ENCODE assay signal across 20 mouse cellular contexts in genomic region chr15:13212027-13212685, GRCm38 (mm10). TPM values are rescaled to one million over a fixed set of nuclear protein-coding genes. Genes with fewer than 3 reads are reported as not detected.
DNase-seq lines count a peak whose midpoint lies in the region; ATAC-seq lines count a peak whose summit lies in the region.
"Had no signal": no experiment of that assay in that cellular context is flagged by ENCODE, and none has a peak within 500 bp of the region (broad histone marks: within the 10 kb centered on the region; RNA-seq: fewer than 3 reads in every experiment).

No protein-coding gene starts in this region.

- no peaks in the 10 kb centered on the region for H3K9me3 ChIP-seq in forebrain, embryonic 11.5 days (ENCODE audit: control insufficient read depth, low read length)
- H3K9me3 ChIP-seq in forebrain, embryonic 16.5 days (ENCODE audit: control insufficient read depth, low read length): no peaks in the 10 kb centered on the region
- no peaks in the 10 kb centered on the region for H3K9me3 ChIP-seq in midbrain, embryonic 11.5 days (ENCODE audit: control insufficient read depth, low read length)
- no peaks in the 10 kb centered on the region for H3K9me3 ChIP-seq in midbrain, embryonic 16.5 days (replicated peaks; ENCODE audit: control insufficient read depth, low read length, poor library complexity, severe bottlenecking)
- H3K9me3 ChIP-seq: lung, embryonic 15.5 days; neural tube, embryonic 13.5 days had no signal

- ATAC-seq in forebrain, embryonic 11.5 days (replicated peaks; ENCODE audit: low FRiP score): peak; percentile 54
- no peak for ATAC-seq in forebrain, embryonic 16.5 days
- ATAC-seq in midbrain, embryonic 11.5 days (ENCODE audit: low FRiP score): peak; percentile 64
- no peak for ATAC-seq in midbrain, embryonic 16.5 days
- ATAC-seq: inflammation-experienced regulatory T-cells, adult 6 months had no signal

- H3K36me3 ChIP-seq in forebrain, embryonic 11.5 days (ENCODE audit: control insufficient read depth, insufficient read depth, low read length): no peaks in the 10 kb centered on the region
- no peaks in the 10 kb centered on the region for H3K36me3 ChIP-seq in forebrain, embryonic 16.5 days (ENCODE audit: control insufficient read depth, insufficient read depth)
- H3K36me3 ChIP-seq in midbrain, embryonic 11.5 days (ENCODE audit: control insufficient read depth, insufficient read depth, low read length): no peaks in the 10 kb centered on the region
- no peaks in the 10 kb centered on the region for H3K36me3 ChIP-seq in midbrain, embryonic 16.5 days (ENCODE audit: control insufficient read depth, insufficient read depth, low read length)
- H3K36me3 ChIP-seq: lung, embryonic 15.5 days; neural tube, embryonic 13.5 days had no signal

- no peaks in the 10 kb centered on the region for H3K27me3 ChIP-seq in forebrain, embryonic 11.5 days (ENCODE audit: control insufficient read depth, insufficient read depth, low read length)
- H3K27me3 ChIP-seq in forebrain, embryonic 16.5 days (replicated peaks; ENCODE audit: control insufficient read depth, insufficient read depth, low read length): no peaks in the 10 kb centered on the region
- peaks cover 2% of the 10 kb centered on the region for H3K27me3 ChIP-seq in midbrain, embryonic 11.5 days (ENCODE audit: control insufficient read depth, insufficient read depth, low read length)
- no peaks in the 10 kb centered on the region for H3K27me3 ChIP-seq in midbrain, embryonic 16.5 days (ENCODE audit: control insufficient read depth, insufficient read depth, low read depth, low read length)
- H3K27me3 ChIP-seq: CH12.LX; lung, embryonic 15.5 days had no signal

- H3K9ac ChIP-seq in forebrain, embryonic 11.5 days (ENCODE audit: low read length): no peak overlapping the region
- no peak overlapping the region for H3K9ac ChIP-seq in forebrain, embryonic 16.5 days (replicated peaks; ENCODE audit: low read depth, low read length)
- H3K9ac ChIP-seq in midbrain, embryonic 11.5 days (ENCODE audit: low read length): no peak overlapping the region
- H3K9ac ChIP-seq in midbrain, embryonic 16.5 days (ENCODE audit: low read depth, low read length): no peak overlapping the region
- H3K9ac ChIP-seq: liver, embryonic 14.5 days; lung, embryonic 15.5 days; neural tube, embryonic 13.5 days had no signal

- no peaks in the 10 kb centered on the region; the same call in 1 of the 2 replicates for H3K4me1 ChIP-seq in forebrain, embryonic 11.5 days (replicated peaks; ENCODE audit: control insufficient read depth, insufficient read depth, low read length)
- H3K4me1 ChIP-seq in forebrain, embryonic 16.5 days (replicated peaks; ENCODE audit: control insufficient read depth, insufficient read depth, low read length): no peaks in the 10 kb centered on the region
- H3K4me1 ChIP-seq in midbrain, embryonic 11.5 days (ENCODE audit: control insufficient read depth, insufficient read depth, low read length): peaks cover 11% of the 10 kb centered on the region; the same call in 1 of the 2 replicates
- H3K4me1 ChIP-seq in midbrain, embryonic 16.5 days (ENCODE audit: control insufficient read depth, insufficient read depth, low read length): no peaks in the 10 kb centered on the region
- H3K4me1 ChIP-seq: lung, embryonic 15.5 days had no signal

- H3K4me2 ChIP-seq in forebrain, embryonic 11.5 days (ENCODE audit: low read depth, low read length, severe bottlenecking): no peak overlapping the region
- no peak overlapping the region for H3K4me2 ChIP-seq in forebrain, embryonic 16.5 days (ENCODE audit: low read length)
- H3K4me2 ChIP-seq in midbrain, embryonic 11.5 days: no peak overlapping the region
- no peak overlapping the region for H3K4me2 ChIP-seq in midbrain, embryonic 16.5 days (ENCODE audit: low read length)
- H3K4me2 ChIP-seq: lung, embryonic 15.5 days; neural tube, embryonic 13.5 days had no signal

- WGBS in forebrain, embryonic 11.5 days: 2% methylated on average over 4 of the region's 4 CpGs
- WGBS in forebrain, embryonic 16.5 days: 4% methylated on average over 4 of the region's 4 CpGs
- 8% methylated on average over 4 of the region's 4 CpGs for WGBS in midbrain, embryonic 11.5 days
- 7% methylated on average over 4 of the region's 4 CpGs for WGBS in midbrain, embryonic 16.5 days

- H3K27ac ChIP-seq in forebrain, embryonic 11.5 days (ENCODE audit: low read depth, low read length): peak overlapping the region; percentile 28; the same call in 1 of the 2 replicates
- H3K27ac ChIP-seq in forebrain, embryonic 16.5 days (ENCODE audit: low read length): no peak overlapping the region
- no peak overlapping the region; the same call in 1 of the 2 replicates for H3K27ac ChIP-seq in midbrain, embryonic 11.5 days (ENCODE audit: low read depth, low read length)
- no peak overlapping the region for H3K27ac ChIP-seq in midbrain, embryonic 16.5 days (ENCODE audit: low read length)
- H3K27ac ChIP-seq: liver, embryonic 14.5 days; lung, embryonic 15.5 days; neural tube, embryonic 13.5 days had no signal

- peak; percentile 51 for DNase-seq in forebrain, embryonic 11.5 days (ENCODE audit: low spot score)
- DNase-seq in midbrain, embryonic 11.5 days (ENCODE audit: low spot score, missing footprints): peak; percentile 93
- peak; percentile 76 for DNase-seq in embryo, embryonic 10 days (ENCODE audit: low spot score)
- DNase-seq in frontal cortex, postnatal 25 days (ENCODE audit: low spot score in 2 of 2): no peak
- DNase-seq in lung, postnatal 25 days (ENCODE audit: low spot score): no peak
- DNase-seq: adrenal gland, adult 8-10 months; cerebellum, adult 9-10 months; gastrocnemius, postnatal 25 days; kidney, adult 2 months; kidney, postnatal 25 days; right cerebral cortex, postnatal 14 days; spleen, adult 18-20 months; thymus, postnatal 36 days had no signal

- H3K4me3 ChIP-seq in forebrain, embryonic 11.5 days (ENCODE audit: low read depth, low read length): no peak overlapping the region
- H3K4me3 ChIP-seq in forebrain, embryonic 16.5 days (replicated peaks; ENCODE audit: low read length): no peak overlapping the region
- no peak overlapping the region for H3K4me3 ChIP-seq in midbrain, embryonic 11.5 days (ENCODE audit: low read depth, low read length)
- H3K4me3 ChIP-seq in midbrain, embryonic 16.5 days (ENCODE audit: low read depth, low read length): no peak overlapping the region
- H3K4me3 ChIP-seq: lung, embryonic 15.5 days; neural tube, embryonic 13.5 days had no signal

RNA-seq across cellular contexts. Expression of gene Cdh6, which starts 38.7 kb away (rescaled TPM):
- polyA plus RNA-seq in forebrain, embryonic 11.5 days (2014; fragmentation: Nextera tagmentation; extraction: Ambion mirVana): 12.8 and 14.7 TPM in 2 replicates
- polyA plus RNA-seq in forebrain, embryonic 16.5 days (2015; fragmentation: Nextera tagmentation; extraction: Ambion mirVana): 10.4 and 11.5 TPM in 2 replicates
- polyA plus RNA-seq in midbrain, embryonic 11.5 days (2014; fragmentation: Nextera tagmentation; extraction: Ambion mirVana): 7.4 and 8.8 TPM in 2 replicates
- polyA plus RNA-seq in midbrain, embryonic 16.5 days (2015; fragmentation: Nextera tagmentation; extraction: Ambion mirVana): 18.8 and 19.7 TPM in 2 replicates

Comparison
In these comparisons a context has a peak if more than half of its experiments do, and no peak if none do; other contexts are left out.
1. ATAC-seq: peak in forebrain, embryonic 11.5 days (single experiment) and midbrain, embryonic 11.5 days (single experiment); none in forebrain, embryonic 16.5 days (single experiment) and midbrain, embryonic 16.5 days (single experiment).
2. DNase-seq: peak in forebrain, embryonic 11.5 days (single experiment), midbrain, embryonic 11.5 days (single experiment) and embryo, embryonic 10 days (single experiment); none in frontal cortex, postnatal 25 days (0 of 2) and lung, postnatal 25 days (single experiment).